Mouse (Mus musculus) left cerebral cortex, adult 9 months (tissue): ENCODE results near the gene Ddx23.

Experiments
- DNase-seq, 2 experiments: peaks; one replicate each; pipeline ENCODE4 v3.0.0; 2022; ENCODE audit warnings: low spot score in 2 of 2

Ddx23 gene

DNA sequence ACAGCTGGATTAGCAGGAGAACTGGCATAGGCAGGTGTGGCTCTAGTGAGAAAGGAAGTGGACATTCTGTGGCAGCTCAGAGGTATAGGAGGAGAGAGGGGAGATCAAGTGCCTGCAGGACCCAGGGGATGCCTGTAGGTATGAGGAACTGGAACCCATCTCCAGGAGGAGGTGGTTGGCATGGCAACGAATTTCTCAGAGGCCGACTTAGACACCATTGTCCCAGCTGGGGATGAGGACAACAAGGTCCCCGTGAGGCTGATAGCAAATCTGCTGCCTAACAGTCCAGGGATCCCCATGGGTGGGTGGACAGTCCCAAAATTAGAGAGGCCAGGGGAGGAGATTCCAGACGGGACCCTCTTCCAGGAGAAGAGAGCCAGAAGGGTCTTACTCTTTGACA, 29.8 kb downstream of the Ddx23 start:
- no peak for DNase-seq

DNA sequence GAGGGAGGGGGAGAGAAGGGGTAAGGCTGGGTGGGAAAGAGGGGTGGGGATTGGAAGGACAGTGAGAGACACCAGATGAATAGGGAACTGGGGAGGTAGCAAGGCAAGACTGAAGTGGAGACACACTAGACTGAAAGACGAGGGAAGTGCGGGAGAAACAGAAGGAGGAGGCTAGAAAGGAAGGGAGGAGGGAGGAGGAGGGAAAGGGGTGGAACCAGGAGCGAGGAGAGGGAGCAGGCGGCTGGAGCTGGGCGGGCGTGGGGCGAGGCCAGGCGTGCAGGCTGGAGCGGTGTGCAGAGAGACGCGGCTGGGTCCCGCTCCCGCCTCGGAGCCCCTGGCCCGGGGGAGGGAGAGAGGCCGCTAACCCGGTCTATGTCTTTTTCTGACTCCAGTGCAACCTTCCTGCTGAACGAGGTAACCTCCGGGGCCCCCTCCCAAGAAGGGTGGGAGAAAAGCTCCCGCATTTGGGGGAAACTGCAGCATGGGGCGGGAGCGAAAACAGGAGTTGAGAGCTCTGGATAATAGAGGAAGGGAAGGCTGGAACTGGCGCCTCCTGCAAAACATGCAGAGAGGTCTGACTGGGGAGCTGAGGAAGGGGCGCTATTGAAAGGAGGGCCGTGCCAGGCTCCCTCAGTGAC, 30.5 kb downstream of the Ddx23 start:
- peak in 1 of 2 experiments; percentile 64 for DNase-seq

GRCm38 (mm10) chr15:98631493-98631892, 31.2 kb downstream of the Ddx23 start:
- no peak for DNase-seq

- DNase-seq, result no peak
Measured at GRCm38 (mm10) chr15:98630540-98630939, 32.2 kb downstream of the Ddx23 start, which contains the start of gene Cacnb3. TSS of gene Cacnb3 (plus strand) at chr15:98630840.

DNA sequence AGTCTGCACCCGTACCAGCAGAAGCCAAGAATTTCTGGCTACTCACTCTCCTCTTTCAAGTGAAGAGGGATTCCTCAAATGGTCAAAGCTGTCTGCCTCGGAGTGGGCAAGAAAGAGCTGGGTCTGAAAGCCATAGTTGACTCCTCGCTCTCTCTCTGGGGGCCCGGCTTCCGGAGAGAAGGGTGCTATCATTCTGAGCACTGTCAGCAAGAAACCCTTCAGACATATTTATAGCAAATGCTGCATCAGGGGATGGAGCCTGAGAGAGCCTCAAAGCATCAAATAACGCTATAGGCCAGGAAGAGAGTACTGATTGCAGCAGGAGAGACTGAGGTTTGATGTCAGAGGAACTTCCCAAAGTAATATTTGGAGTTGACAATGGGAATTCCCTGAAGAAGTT, 33.2 kb downstream of the Ddx23 start:
- no peak for DNase-seq

DNA sequence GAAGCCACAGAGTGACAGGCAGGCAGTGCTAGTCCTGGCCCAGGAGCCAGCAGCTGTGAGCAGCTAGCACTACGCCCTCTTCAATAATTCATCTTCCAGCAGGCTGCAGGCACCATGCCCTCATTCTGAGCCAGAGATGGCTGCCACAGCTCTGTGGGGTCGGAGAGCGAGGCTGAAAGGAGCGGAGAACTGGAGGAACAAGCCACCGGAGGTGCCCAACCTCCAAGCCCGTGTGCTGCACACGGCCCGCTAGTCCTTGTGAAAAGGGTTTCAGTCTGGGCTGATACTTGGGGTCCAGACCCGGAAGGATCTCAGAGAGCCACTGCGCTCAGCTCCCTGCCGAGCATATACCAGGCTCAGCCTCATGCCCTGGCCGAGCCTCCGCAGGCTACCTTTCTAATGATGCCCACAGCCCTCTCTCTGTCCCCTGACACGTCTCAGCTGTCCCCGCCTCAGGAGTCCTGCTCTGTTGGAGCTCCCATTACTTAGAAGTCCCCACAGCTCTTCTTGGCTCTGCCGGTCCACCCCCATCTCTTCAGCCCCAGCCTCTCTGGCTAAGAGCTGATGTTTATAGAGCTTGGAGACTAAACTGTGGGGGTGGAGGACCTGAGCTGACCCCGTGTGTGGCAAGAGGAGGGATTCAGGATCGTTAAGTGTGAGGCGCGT, 34.0 kb downstream of the Ddx23 start:
- no peak for DNase-seq

DNA sequence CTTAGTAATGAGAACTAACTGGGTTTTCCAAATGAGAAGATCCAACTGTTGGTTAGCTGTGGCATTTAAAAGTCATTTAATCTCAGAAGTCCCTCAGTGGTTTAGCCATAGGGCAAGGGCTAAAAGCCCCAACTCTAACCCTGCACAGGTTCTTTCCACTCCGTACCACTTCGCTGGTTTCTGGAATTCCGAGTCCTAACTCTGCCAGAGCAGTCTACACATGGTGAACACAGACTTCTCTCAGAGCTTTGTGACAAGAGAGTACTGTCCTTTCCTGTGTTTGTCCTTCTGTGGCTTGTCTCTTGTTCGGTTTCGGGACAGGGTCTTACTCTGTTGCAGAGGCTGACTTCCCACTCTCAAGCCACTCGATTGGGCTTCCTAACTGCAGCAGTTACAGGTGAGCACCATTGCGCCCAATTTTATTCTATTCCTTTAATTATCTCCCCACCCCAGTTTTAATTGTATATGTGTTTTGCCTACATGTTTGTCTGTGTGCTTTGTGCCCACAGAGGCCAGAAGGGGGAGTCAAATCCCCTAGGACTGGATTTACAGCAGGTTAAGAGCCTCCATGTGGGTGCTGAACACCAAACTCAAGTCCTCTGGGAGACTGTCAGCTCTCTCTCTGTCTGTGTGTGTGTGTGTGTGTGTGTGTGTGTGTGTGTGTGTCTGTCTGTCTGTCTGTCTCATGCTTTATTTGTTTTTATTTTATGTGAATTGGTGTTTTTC, 36.0 kb downstream of the Ddx23 start:
- no peak for DNase-seq

DNA sequence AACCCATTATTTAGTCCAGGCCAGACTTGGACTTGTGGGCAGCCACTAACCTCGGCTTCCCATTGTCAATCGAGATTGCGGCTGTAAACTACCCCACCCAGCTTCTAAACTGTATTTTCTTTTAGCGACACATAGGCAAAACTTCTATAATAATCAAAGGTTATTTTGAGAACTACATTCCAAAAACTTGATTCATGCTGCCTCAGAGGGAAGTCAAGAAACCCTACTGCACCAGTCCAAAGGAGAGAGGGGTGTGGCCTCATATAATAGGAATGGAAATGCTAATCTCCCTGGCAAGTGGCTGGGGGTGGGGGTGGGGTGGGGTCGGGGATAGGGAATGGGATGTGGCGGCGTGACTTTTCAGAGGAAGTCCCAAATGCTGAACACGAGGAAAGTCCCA, 36.6 kb downstream of the Ddx23 start:
- no peak for DNase-seq

- no peak for DNase-seq
Measured at GRCm38 (mm10) chr15:98623361-98623821, 39.3 kb downstream of the Ddx23 start.

DNA sequence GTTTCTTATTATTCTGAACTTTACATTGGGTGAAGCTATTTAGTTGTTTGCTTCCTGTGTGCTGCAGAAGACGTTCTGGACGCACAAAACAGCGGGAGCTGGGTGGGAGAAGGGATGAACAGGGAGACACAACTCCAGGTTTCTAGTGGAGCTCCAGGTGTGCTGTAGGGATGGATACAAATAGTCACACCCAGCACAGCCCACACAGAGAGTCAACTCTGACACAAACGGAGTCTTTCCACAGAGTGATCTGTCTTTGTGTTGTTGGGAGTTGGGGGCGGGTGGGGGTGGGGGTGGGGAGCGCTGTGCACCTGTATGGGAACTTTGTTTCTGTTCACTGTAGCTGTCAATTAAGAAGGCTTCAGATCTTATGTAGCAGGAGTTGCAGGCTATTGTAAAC, 40.0 kb downstream of the Ddx23 start:
- DNase-seq, result no peak

DNA sequence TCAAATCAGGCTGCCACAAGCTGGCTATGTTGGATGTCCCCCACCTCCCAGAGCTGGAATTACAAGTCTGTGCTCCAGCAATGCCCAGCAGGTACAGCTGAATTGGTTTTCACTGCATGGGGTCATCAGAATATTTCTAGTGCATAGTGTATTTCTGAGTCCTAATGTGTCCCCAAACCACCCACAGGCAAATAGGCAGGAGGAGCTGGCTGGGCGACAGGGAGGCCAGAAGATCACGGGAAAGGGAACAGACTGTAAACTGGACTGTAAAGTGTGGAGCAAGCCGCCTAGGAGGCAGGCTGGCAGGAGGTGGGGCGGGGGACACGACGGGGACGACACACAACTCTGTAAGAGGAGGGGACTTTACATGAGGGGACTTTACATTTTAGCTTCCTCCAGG, 40.5 kb downstream of the Ddx23 start:
- DNase-seq, result no peak

DNA sequence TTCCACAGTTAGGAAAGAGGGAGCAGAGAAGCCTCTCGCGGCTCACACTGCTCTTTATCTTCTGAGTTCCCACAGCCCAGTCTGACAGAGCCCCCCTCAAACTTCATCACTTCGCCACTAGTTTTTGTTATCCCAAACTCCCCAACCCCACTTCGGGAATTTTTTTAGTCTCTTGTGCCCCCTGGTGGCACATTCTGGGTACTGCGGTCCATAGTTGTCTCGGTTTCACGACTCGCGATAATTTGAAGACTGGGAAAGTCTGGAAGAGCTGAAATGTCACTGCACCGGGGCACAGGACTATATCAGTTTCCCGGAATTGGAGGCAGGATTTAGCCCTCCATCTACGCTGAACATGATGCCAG, 45.5 kb downstream of the Ddx23 start:
- peak in 1 of 2 experiments; percentile 77 for DNase-seq

DNA sequence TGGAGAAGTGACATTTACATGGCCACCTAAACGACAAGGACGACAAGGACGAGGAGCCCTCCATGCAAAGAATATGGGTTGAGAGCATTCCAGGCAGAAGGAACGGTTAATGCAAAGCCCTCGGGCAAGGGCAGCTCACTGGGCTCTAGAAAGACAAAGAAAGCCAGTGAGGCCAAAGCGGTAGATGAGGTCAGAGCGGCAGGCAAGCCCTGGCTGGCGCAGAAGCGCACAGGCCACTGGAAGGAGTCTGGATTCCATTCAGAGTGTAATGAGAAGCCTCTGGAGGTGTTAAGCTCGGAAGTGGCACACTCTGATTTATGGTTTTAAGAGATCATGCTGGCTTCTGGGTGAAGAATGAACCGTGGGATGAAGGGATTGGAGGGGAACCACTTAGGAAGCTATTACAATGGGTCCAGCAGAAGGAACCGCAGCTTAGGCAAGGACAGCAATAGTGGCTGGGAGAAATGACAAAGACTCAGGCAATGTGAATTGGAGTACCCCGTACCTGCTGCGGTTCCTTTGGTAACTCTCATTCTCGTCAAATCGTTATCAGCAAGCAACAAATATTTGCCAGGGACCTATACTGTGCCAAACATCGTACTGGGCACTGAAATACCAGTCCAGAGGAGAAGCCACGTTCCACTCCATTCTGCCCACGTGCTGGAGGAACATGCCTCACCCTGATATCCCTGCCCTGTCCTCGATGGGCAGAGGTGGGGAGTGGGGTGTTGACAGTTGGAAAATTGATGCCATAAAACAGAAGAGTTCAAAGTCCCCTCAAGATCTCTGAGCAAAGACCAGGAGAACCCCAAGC, 46.1 kb downstream of the Ddx23 start:
- no peak for DNase-seq

- no peak for DNase-seq
Measured at GRCm38 (mm10) chr15:98615751-98616150, 46.9 kb downstream of the Ddx23 start.

- DNase-seq, result no peak
Measured at GRCm38 (mm10) chr15:98614971-98615370, 47.7 kb downstream of the Ddx23 start.

DNA sequence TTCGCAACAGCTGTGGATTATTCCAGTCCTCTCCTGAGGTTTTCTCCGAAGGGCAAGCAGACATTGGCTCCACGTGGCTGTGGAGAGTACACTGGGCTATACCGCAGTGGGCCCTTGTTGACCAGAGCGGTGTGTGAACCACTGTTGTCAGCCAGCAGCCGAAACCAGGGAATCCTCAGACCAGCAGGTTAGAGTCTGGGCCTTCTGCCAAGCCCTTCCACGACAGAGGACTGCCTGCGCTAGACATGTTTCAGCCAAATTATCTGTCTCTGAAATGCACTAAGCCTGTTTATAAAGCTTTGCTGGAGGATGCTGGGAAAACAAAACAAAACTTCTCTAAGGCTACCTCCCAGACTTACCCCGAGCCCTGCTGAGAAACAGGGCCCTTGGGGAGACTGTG, 48.1 kb downstream of the Ddx23 start:
- DNase-seq, result no peak

GRCm38 (mm10) chr15:98612229-98612628, 50.5 kb downstream of the Ddx23 start:
- no peak for DNase-seq

DNA sequence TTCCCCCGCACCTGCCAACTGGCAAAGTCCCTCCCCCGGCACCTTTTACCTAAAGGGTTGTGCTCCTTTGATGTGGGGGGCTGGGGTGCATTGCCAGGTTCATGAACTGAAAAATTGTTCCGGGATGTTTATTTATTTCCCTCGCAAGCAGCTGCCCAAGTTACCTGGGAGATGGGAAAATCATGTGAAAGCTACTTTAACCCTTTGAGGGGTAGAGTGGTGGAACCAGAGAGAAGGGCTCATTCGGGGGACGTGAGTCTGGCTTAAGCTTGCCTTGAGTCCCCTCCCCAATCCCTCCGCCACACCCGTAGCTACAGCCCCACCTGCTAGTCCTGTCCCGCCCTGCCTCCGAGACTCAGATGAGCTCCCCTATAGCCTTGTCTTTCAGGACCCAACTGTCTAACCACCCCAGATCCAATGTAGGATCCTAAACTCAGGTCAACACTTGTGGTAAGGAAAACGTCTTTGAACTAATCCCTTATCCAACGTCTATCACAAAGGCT, 52.5 kb downstream of the Ddx23 start:
- DNase-seq, result no peak

DNA sequence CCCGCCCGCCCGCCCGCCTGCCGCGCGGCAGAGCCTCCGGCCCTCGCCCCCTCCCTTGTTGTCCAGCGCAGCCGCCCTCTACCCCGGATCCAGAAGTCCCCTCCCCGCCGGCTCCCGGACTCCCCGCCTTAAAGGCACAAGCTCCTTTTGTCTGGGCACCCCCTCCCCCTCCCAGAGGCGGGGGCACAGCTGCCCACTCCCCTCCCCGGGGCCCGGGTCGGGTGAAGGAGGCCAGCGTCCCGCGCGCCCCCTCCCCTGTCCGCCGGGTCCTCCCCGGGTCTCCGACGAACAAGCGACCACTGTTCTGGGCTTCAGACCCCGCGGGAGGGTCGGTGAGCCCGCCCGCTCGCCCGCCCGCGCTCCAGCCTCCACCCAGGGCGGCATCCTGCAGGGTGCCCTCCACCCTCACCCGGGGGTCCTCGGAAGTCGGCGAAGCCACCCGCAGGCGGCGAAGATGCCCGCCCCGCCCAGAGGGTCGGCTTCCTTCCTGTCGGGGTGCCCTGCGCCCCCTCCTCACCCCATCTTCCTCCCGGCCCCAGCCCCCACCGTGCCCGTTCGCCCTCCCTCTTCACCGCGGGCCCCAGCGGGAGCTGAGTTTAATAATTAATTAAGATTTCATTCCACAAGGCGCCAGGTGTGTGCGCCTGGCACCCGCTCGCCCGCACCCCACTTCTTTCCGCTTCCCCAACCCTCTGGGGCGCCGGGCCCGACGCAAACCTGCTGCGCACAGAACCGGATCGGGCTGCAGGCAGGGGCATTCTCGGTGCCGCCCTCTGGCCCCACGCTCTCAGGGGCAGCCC, 53.2 kb downstream of the Ddx23 start, which contains the start of gene Adcy6:
Adcy6 (minus strand) TSS at position 746 of the 800 bp plus-strand sequence.
- DNase-seq, result peak in 1 of 2 experiments; percentile 72

DNA sequence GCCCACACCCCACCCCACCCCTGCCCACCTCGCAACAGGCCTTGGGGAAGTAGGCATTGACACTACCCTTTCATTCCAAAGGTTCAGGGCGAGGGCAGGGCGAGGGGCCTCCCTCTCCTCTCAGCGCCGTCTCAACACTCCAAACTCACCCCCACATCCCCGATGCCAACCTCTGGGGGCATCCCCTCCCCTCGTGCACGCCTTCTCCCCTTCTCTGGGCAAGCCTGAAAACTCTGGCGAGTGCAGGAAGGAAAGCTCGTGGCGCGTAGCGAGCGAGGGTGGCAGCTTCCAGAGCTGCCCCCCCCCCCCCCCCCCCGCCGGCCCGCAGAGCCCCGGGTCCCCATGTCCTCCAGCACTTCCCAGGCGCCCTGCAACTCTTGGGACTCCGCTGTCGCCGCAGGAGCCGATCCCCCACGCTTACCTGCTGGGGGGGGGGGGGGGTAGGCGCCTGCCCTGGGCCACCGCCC, 53.9 kb downstream of the Ddx23 start:
- no peak for DNase-seq
